In genomic region chr10:43094537-43094936, GRCm38 (mm10) we compare ENCODE assay signal across 17 mouse cellular contexts.
DNase-seq lines count a peak whose midpoint lies in the region; ATAC-seq and TF ChIP-seq lines count a peak whose summit lies in the region.
"Had no signal": no experiment of that assay in that cellular context is flagged by ENCODE, and none has a peak within 500 bp of the region (broad histone marks: within the 10 kb centered on the region; RNA-seq: fewer than 3 reads in every experiment).

No protein-coding gene starts in this region.

- H3K4me1 ChIP-seq in midbrain, embryonic 10.5 days: peaks cover 57% of the 10 kb centered on the region
- 0 out of 2 replicates have a peak, but pooled peaks cover 5% of the 10 kb centered on the region for H3K4me1 ChIP-seq in midbrain, postnatal 0 days (ENCODE audit: insufficient read depth, low read length)
- peaks cover 38% of the 10 kb centered on the region for H3K4me1 ChIP-seq in embryonic facial prominence, embryonic 10.5 days
- peaks cover 30% of the 10 kb centered on the region for H3K4me1 ChIP-seq in forebrain, embryonic 16.5 days (replicated peaks; ENCODE audit: control insufficient read depth, insufficient read depth, low read length)
- H3K4me1 ChIP-seq: embryonic facial prominence, embryonic 15.5 days; intestine, embryonic 15.5 days; liver, embryonic 12.5 days; lung, embryonic 15.5 days had no signal

- no peaks in the 10 kb centered on the region for H3K9me3 ChIP-seq in midbrain, embryonic 10.5 days (replicated peaks)
- no peaks in the 10 kb centered on the region for H3K9me3 ChIP-seq in midbrain, postnatal 0 days (ENCODE audit: low read length)
- no peaks in the 10 kb centered on the region for H3K9me3 ChIP-seq in embryonic facial prominence, embryonic 10.5 days
- H3K9me3 ChIP-seq in forebrain, embryonic 16.5 days (ENCODE audit: control insufficient read depth, low read length): no peaks in the 10 kb centered on the region
- H3K9me3 ChIP-seq: embryonic facial prominence, embryonic 15.5 days; intestine, embryonic 15.5 days; kidney, embryonic 15.5 days; liver, embryonic 12.5 days; lung, embryonic 15.5 days had no signal

- H3K27me3 ChIP-seq in midbrain, embryonic 10.5 days (ENCODE audit: low read depth, poor library complexity, severe bottlenecking): no peaks in the 10 kb centered on the region
- no peaks in the 10 kb centered on the region for H3K27me3 ChIP-seq in midbrain, postnatal 0 days (ENCODE audit: insufficient read depth, low read length)
- H3K27me3 ChIP-seq in embryonic facial prominence, embryonic 10.5 days (replicated peaks; ENCODE audit: low read depth, poor library complexity, severe bottlenecking): no peaks in the 10 kb centered on the region
- no peaks in the 10 kb centered on the region for H3K27me3 ChIP-seq in forebrain, embryonic 16.5 days (replicated peaks; ENCODE audit: control insufficient read depth, insufficient read depth, low read length)
- H3K27me3 ChIP-seq: embryonic facial prominence, embryonic 15.5 days; intestine, embryonic 15.5 days; kidney, embryonic 15.5 days; liver, embryonic 12.5 days; lung, embryonic 15.5 days had no signal

- H3K27ac ChIP-seq in midbrain, embryonic 10.5 days (replicated peaks): peak overlapping the region; percentile 60; the same call in 1 of the 2 replicates
- H3K27ac ChIP-seq in midbrain, postnatal 0 days (ENCODE audit: low read depth, low read length): no peak overlapping the region
- H3K27ac ChIP-seq in embryonic facial prominence, embryonic 10.5 days (replicated peaks): peak overlapping the region; percentile 41; the same call in 1 of the 2 replicates
- no peak overlapping the region for H3K27ac ChIP-seq in forebrain, embryonic 16.5 days (ENCODE audit: low read length)
- H3K27ac ChIP-seq: embryonic facial prominence, embryonic 15.5 days; hindbrain, embryonic 14.5 days; intestine, embryonic 15.5 days; kidney, embryonic 15.5 days; liver, embryonic 12.5 days; lung, embryonic 15.5 days had no signal

- 21% methylated on average over 5 of the region's 5 CpGs for WGBS in midbrain, embryonic 10.5 days
- 25% methylated on average over 5 of the region's 5 CpGs for WGBS in midbrain, postnatal 0 days
- 34% methylated on average over 5 of the region's 5 CpGs for WGBS in embryonic facial prominence, embryonic 10.5 days
- 28% methylated on average over 5 of the region's 5 CpGs for WGBS in forebrain, embryonic 16.5 days

- H3K9ac ChIP-seq in midbrain, postnatal 0 days (replicated peaks; ENCODE audit: low read length, poor library complexity, severe bottlenecking): no peak overlapping the region
- H3K9ac ChIP-seq in forebrain, embryonic 16.5 days (replicated peaks; ENCODE audit: low read depth, low read length): peak overlapping the region; percentile 9; the same call in 1 of the 2 replicates
- H3K9ac ChIP-seq: embryonic facial prominence, embryonic 15.5 days; hindbrain, embryonic 14.5 days; intestine, embryonic 15.5 days; kidney, embryonic 15.5 days; liver, embryonic 12.5 days; lung, embryonic 15.5 days had no signal

- no peak overlapping the region for H3K4me3 ChIP-seq in midbrain, embryonic 10.5 days
- H3K4me3 ChIP-seq in midbrain, postnatal 0 days (ENCODE audit: low read depth, low read length): no peak overlapping the region
- no peak overlapping the region for H3K4me3 ChIP-seq in embryonic facial prominence, embryonic 10.5 days
- H3K4me3 ChIP-seq in forebrain, embryonic 16.5 days (replicated peaks; ENCODE audit: low read length): no peak overlapping the region
- H3K4me3 ChIP-seq: embryonic facial prominence, embryonic 15.5 days; intestine, embryonic 15.5 days; kidney, embryonic 15.5 days; liver, embryonic 12.5 days; lung, embryonic 15.5 days had no signal

- DNase-seq in midbrain, embryonic 10.5 days (ENCODE audit: low spot score): peak; percentile 53
- DNase-seq in midbrain, postnatal 0 days (ENCODE audit: low spot score): no peak
- DNase-seq in embryonic facial prominence, embryonic 10.5 days (ENCODE audit: low spot score): no peak
- no peak for DNase-seq in adipocyte (ENCODE audit: low spot score)
- no peak for DNase-seq in cerebellum, adult 9-10 months
- no peak for DNase-seq in spleen, postnatal 14 days (ENCODE audit: low spot score in 2 of 2)
- DNase-seq: cerebellum, adult 9-11 months; gastrocnemius, postnatal 25 days; retina, postnatal 1 day; thymus, adult 18-20 months had no signal

- ATAC-seq in midbrain, postnatal 0 days (ENCODE audit: low FRiP score): no peak
- no peak for ATAC-seq in forebrain, embryonic 16.5 days
- ATAC-seq: intestine, embryonic 15.5 days; liver, embryonic 12.5 days had no signal

- no peak overlapping the region for H3K4me2 ChIP-seq in midbrain, postnatal 0 days (ENCODE audit: low read depth, low read length, poor library complexity, severe bottlenecking)
- no peak overlapping the region for H3K4me2 ChIP-seq in forebrain, embryonic 16.5 days (ENCODE audit: low read length)
- H3K4me2 ChIP-seq: embryonic facial prominence, embryonic 15.5 days; hindbrain, embryonic 14.5 days; intestine, embryonic 15.5 days; kidney, embryonic 15.5 days; liver, embryonic 12.5 days; lung, embryonic 15.5 days had no signal

- no peak for TF ChIP-seq CTCF in midbrain, postnatal 0 days (IDR thresholded peaks at IDR 0.05)

- H3K36me3 ChIP-seq in midbrain, embryonic 10.5 days: no peaks in the 10 kb centered on the region
- no peaks in the 10 kb centered on the region for H3K36me3 ChIP-seq in midbrain, postnatal 0 days (ENCODE audit: insufficient read depth, low read length)
- H3K36me3 ChIP-seq in embryonic facial prominence, embryonic 10.5 days (replicated peaks): peaks cover 2% of the 10 kb centered on the region
- H3K36me3 ChIP-seq in forebrain, embryonic 16.5 days (ENCODE audit: control insufficient read depth, insufficient read depth): no peaks in the 10 kb centered on the region
- H3K36me3 ChIP-seq: embryonic facial prominence, embryonic 15.5 days; intestine, embryonic 15.5 days; kidney, embryonic 15.5 days; liver, embryonic 12.5 days; lung, embryonic 15.5 days had no signal

Comparison
In these comparisons a context has a peak if more than half of its experiments do, and no peak if none do; other contexts are left out.
1. H3K27ac ChIP-seq: peak in midbrain, embryonic 10.5 days (single experiment) and embryonic facial prominence, embryonic 10.5 days (single experiment); none in midbrain, postnatal 0 days (single experiment) and forebrain, embryonic 16.5 days (single experiment).